Mouse (Mus musculus): ENCODE measurements around the gene Hivep2.
A peak's percentile ranks its signal among the peaks of the same experiment; 100 is the strongest.

Gene Hivep2

DNA sequence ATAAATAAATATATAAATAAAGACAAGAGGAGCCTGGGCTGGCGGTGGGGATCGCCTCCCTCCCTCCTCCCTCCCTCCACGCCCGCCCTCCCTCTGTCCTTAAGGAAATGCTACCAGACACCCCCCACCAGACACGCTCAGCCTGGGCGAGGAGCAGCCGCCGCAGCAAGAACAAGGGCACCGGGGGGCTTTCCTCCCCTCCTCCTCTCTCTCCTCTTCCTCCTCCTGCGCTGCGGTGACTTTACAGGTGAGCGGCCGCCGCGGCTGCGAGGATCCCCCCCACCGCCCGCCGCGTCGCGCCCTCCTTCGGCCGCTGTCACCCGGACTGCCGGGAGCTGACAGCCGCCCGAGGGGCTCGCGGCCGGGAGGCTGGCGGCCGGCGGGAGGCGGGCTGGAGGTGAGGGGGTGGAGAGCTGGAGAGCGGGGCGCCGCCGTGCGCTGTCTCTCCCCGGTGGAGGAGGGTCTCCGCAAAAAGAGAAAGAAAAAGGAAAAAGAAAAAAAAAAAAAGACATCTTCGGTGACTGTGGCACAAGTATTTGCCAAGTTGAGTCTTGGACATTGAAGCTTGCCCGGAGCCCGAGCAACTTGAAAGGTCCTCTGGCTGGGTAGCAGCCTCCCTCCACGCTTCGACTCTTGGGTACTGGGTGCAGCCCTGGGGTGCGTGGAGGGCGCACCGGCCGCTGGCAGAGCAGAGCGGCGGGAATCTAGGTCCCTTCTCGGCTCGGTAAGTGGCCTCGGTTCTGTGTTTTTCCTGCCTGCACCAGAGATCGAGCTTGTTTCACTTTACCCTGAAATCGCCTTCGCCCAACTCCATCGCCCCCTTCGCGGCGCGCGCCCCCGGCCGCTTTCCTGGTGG, at the start of gene Hivep2:
Gene Hivep2 (plus strand): TSS at position 102 of the 856 bp plus-strand sequence.
- DNase-seq (ENCODE audit: low spot score in 2 of 2) = peak in 1 of 2 experiments; percentile 29

DNA sequence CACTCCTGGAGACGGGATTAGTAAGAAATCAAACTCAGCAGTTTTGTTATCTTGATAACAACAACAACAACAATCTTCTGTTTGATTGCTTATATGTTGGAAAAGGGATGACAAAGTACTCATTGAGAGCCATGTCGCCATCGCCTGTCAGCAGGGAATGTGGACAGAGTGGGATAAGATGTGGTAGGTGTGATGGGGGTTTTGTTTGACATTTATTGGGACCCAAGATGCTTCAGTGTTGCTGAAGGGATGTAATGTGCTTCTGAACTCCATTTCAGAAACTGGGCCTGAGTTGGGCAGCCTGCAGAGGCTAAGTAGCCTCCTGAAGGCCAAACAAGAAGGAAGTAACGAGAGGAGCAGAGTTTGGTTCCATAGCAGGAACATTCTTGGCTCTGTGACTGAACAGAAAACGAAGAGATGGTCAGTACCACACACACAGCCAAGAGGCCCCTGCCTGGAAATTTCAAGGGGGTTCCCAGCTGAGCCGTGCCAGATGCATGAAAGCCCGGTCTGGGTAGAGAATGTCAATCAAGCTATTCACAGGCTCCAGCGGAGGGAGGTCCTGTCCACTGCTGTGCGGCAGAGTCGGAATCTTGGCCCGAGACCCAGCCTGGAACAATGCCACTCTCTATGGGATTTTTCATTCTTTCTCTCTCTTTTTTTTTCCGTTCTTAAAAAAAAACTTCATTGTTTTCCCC, 49.1 kb upstream of the Hivep2 start:
- DNase-seq (ENCODE audit: low spot score in 2 of 2) = peak in 1 of 2 experiments; percentile 1

DNA sequence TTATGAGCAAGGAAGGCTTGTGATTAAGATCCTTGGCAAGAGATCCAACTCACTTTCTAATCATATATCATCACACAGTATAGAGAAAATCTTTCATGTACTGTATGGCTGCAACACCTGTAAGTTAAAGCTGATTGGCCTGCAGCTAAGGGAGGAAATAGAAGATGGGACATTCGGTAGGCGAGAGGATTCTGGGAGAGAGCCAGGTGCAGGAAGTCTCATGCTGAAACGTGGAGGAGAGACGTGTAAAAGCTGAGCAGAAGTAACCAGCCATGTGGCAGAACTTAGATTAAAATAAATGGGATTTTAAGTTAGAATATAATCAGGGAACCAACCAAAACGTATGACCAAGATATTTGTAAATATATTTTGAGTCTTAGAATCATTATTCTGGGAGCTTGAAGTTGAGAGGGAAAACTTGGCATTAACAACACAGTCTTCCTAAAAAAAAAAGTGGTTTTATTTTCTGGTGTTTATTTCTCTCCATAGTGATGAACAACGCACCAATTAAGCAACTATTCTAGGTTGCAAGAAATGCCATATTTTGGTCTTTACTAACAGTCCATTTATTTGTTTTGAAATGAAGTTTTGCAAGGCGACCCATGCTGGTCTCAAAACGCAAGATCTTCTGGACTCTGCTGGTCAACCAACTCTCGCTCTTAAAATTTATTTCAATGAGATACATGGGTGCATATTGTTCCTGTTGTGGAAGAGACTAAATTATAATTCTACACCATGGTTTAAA, 44.1 kb upstream of the Hivep2 start:
- DNase-seq (ENCODE audit: low spot score in 2 of 2) = no peak

GRCm38 (mm10) chr10:13929306-13929705, 36.6 kb upstream of the Hivep2 start:
- DNase-seq (ENCODE audit: low spot score in 2 of 2) = no peak

- DNase-seq (ENCODE audit: low spot score in 2 of 2) = no peak
These were observed 33.7 kb upstream of the Hivep2 start for GRCm38 (mm10) chr10:13932147-13932546.

- DNase-seq (ENCODE audit: low spot score in 2 of 2) = no peak
These were observed 32.6 kb upstream of the Hivep2 start for GRCm38 (mm10) chr10:13933320-13933719.

DNA sequence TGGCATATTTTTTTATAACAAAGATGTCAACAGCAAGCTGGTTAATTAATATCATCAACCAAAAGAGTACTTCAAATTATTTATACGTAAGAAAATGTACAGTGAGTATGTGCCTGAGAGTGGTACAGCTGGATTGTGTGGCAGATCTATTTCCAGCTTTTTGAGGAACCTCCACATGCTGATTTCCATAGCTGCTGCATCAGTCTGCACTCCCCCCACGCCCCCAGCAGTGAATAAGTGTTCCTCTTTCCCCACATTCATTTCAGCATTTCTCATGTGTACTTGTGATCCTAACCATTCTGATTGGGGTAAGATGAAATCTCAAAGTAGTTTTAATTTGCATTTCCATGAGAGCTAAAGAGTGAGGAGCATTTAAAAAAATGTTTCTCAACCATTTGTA, 30.2 kb upstream of the Hivep2 start:
- no peak for DNase-seq (ENCODE audit: low spot score in 2 of 2)

DNA sequence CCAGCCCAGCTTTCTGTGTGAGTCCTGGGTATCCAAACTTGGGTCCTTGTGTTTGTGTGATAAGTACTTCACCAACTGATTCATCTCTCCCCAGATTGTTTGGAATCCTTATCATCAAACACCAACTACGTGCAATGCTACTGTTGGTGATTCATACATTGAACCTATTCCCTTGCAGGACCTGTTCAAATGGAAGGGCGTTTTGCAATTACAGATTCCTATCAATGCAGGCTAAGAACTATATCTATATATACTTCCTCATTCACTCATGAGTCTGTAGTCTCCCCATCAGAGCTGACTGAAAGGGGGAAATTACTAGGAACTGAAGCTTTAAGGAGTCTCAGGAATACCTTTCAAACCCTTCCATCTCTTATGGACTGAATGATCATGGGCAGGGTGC, 24.5 kb upstream of the Hivep2 start:
- no peak for DNase-seq (ENCODE audit: low spot score in 2 of 2)

- DNase-seq (ENCODE audit: low spot score in 2 of 2) = no peak
These were observed 22.2 kb upstream of the Hivep2 start for GRCm38 (mm10) chr10:13943706-13944105.

GRCm38 (mm10) chr10:13946498-13946897, 19.4 kb upstream of the Hivep2 start:
- peak; percentile 7 to 19 for DNase-seq (ENCODE audit: low spot score in 2 of 2)

DNA sequence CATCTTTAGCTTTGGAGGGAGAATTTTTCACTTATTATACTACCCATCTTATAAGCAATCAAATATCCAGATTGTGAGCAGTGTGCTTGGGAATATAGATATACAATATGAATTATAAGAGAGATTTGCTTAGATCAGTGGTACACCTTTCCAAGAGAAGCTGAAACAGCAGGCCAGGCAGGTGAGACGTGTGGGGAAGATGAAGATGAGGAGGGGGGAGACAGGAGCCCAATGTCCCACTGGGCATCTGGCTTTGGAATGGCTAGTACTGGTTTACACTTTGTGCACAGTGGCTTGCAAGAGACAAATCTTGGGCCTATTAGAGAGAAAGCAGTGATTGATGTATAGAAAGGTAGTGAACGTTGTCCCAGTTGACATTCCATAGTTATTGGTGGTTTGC, 2.9 kb upstream of the Hivep2 start:
- DNase-seq (ENCODE audit: low spot score in 2 of 2) = no peak

DNA sequence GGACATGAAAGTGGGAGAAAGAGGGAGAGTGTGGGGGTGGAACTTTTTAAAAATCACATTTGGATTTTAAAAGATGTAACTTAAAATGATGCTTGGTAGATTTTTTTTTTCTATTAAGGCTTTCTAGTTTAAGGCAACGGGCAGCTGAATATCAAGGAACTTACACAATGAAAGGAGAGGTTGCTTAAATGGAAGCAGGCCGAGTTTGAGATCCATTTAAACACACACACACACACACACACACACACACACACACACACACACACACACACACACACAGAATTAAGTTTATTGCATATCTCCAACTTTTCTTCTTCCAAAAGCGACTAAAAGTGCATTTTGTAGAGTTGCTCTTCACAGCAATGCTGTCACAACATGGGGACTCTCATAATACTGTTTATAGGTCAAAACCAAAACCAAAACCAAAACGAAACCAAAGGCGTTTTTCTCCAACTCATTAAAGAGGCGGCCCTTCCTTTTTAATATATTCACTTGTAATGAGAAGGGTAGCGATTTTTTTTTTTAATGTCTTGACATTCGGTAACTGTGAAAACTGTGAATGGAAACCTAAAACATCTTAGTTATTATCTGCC, 1.9 kb upstream of the Hivep2 start:
- DNase-seq (ENCODE audit: low spot score in 2 of 2) = no peak

DNA sequence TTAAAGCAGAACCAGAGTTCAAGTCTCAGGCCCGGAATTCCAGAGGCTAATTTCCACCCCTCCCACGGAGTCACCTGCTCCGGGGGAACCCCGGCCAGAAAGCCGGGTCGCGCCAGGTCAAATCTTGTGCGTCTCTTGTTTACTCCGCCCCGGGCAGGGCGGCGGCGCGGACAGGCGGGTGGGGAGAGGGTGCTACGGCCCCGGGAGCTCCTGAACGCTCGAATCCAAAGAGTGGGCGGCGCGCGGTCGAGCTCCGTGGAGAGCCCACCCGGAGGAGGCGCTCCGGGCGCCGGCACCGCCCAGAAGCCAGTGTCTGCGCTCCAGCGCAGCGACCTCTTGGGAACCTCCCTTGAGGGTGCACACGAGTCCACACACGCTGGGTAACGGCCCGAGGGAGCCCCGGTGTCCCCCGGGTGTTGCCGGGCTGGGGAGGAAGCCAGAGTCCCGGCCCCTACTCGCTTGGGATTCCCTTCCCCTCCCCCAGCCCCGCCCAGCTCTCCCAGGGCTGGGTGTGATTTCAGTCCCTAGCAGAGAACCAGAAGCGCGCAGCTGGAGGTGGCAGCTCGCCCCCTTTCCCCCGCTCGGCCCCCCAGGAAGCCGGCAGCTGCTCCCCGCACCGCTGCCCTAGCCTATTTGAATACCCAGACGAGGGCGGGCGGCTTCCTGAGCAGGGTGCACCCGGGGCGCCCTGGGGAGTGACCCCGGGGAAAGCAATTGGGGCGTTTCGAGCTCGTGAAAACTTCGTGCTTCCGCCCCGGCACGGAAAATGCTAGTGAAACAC, 1.2 kb upstream of the Hivep2 start:
- peak; percentile 71 to 77 for DNase-seq (ENCODE audit: low spot score in 2 of 2)

DNA sequence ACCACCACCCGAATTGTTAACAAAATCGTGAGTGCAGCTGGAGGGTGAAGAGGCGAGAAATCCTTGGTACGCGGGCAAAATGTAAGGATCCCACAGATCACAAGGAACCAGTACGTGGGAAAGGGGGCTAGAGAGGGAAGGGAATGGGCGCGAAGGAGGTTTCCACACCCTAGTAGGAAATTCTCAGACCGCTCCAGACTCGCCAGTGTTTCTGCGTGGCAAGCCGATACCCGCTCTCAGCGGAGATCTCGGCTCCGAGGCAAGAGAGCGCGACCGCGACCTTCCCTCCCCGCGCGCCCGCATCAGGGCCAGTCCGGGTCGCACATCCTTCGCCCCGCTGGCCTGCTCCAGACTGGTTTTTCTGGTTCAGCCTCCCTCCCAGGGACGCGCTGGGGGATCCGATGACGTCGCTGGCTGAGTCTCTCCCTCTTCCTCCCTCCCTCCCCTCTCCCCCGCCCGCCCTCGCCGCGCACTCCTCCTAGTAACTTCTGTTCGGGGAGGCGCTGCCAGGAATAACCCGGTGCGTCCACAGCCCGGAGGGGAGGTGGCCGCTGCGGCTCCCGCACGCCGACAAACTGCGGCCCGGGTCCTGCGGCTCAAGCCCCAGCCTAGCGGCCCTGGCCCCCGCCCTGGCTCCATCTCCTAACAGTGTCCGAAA, 430 bp upstream of the Hivep2 start:
- DNase-seq (ENCODE audit: low spot score in 2 of 2) = peak; percentile 46 to 47

DNA sequence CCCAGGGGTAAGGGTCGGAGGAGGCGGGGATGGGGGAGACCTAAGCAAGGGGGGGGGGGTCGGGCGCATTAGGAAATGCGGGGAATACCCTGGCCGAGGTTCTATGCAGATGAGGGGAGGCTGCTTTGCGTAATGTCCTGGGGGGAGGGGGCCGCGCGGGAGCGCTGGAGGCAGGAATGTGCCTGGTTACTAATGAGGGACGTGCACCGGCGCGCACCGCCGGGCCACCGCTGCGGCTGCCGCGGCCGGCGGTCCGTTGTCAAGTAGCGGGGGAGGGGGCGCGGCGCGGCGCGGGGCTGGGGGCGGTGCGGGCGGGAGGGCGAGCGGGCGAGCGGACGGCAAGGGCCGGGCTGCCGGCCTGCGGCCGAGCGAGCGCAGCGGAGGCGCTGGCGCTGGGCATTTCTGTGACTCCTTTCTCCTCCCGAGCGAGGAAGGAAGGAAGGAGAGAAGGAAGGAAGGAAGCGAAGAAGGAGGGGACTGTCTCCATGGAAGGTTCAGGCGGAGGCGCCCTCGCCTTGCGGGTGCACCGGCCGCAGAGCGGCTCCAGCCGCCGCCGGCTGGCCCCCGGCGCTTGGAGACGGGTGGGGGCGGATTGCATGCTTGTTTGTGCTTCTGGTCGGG, 1.1 kb downstream of the Hivep2 start:
- DNase-seq (ENCODE audit: low spot score in 2 of 2) = peak; percentile 26 to 40

- peak; percentile 39 to 44 for DNase-seq (ENCODE audit: low spot score in 2 of 2)
These were observed 1.8 kb downstream of the Hivep2 start for GRCm38 (mm10) chr10:13967451-13968233.

DNA sequence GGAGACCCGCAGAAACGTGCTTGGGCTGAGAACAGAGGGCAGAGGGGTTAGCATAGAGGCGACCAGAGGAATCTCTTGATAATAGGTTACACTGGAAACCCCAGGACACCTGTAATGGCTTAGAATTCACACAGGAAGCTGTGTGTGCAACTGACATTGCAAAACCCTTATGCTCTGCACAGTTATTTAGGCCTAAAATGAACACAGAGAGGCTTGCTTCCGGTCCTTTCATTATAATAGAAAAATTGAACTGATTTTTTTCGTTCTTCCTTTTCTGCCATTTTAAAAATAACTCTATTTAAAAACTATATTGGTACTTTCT, 2.3 kb downstream of the Hivep2 start:
- no peak for DNase-seq (ENCODE audit: low spot score in 2 of 2)

DNA sequence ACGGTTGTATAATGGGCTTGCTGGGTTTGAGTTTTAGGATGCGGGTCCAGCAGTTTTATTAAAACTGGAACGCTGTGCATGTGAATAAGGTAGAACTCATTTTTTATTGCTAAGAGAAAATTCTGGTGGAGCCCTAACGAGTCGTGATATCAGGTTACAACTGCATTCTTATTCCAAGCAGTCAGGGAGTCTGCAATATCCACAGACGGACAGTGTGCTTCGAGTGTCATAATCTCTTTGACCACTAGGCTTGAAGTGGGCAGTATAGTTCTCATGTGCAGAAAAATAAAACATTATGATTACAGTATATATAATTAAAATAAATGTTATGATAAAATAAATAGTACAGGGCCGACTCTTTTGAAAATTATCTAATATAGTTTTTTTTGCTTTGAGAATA, 3.1 kb downstream of the Hivep2 start:
- no peak for DNase-seq (ENCODE audit: low spot score in 2 of 2)

- DNase-seq (ENCODE audit: low spot score in 2 of 2) = no peak
These were observed 4.4 kb downstream of the Hivep2 start for GRCm38 (mm10) chr10:13970321-13970720.

GRCm38 (mm10) chr10:13971268-13971667, 5.4 kb downstream of the Hivep2 start:
- DNase-seq (ENCODE audit: low spot score in 2 of 2) = no peak
